8 mouse cellular contexts compared by ENCODE assay signal in the genomic region with DNA sequence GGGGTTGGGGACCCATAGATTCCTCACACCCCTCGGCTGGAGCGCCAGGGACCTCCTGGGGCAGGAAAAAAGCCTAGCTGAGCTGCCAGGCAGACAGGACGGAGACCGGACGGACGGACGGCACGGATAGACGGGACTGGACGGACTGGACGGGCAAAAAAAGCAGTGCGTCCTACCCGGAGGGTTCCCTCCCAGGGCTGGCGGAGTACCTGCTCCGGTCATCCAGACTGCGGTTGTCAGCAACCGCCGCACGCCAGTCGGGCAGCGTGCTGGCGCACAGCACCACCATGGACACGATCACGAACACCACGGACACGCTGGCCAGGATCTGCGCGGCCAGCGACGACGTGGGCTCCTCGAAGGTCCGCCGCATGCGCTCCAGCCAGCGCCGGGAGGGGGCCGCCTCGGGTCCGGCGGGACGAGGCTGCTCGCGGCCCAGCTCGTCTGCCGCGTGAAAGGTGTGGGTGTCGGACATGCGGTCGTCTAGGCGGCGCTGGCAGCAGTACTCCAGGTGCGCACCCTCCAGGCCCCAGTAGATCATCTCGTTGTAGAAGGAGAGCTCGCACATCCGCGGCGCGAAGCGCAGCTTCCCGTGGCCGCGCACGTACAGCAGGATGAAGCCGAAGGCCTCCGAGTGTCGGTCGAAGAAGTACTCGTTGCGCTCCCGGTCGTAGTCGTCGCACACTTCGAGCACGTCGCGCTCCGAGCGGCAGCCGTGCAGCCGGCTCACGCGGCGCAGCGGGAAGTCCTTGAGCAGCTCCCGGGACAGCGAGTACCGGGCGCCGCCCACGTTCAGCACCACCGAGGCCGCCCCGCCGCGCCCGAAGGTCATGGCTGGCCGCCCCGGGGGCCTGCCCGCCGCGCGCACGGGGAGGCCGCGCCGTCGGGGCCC. TPM values are rescaled to one million over a fixed set of nuclear protein-coding genes. Genes with fewer than 3 reads are reported as not detected.
DNase-seq lines count a peak whose midpoint lies in the region; ATAC-seq and TF ChIP-seq lines count a peak whose summit lies in the region.

No protein-coding gene starts in this region.

- H3K27me3 ChIP-seq in Patski, result peaks cover 42% of the 10 kb centered on the region
- H3K27me3 ChIP-seq in forebrain, embryonic 10.5 days (ENCODE audit: poor library complexity, severe bottlenecking), result peaks cover 99% of the 10 kb centered on the region
- peaks cover 23% of the 10 kb centered on the region for H3K27me3 ChIP-seq in liver, adult 2 months (ENCODE audit: control insufficient read depth, insufficient read depth, low read length)
- H3K27me3 ChIP-seq in midbrain, postnatal 0 days (ENCODE audit: insufficient read depth, low read length), result peaks cover 32% of the 10 kb centered on the region
- H3K27me3 ChIP-seq in stomach, embryonic 15.5 days (replicated peaks), result peaks cover 61% of the 10 kb centered on the region

- CTCF ChIA-PET in Patski (lab: Charles Lee), result no interaction called here

- peak; percentile 55 for DNase-seq in CD4-positive helper T cell, adult 2 months (ENCODE audit: low read depth, low spot score)
- no peak for DNase-seq in Patski (ENCODE audit: low read depth, low spot score)
- peak; percentile 37 for DNase-seq in forebrain, embryonic 10.5 days (ENCODE audit: extremely low spot score, low spot score)
- DNase-seq in induced T-regulatory cell, adult 2 months (ENCODE audit: low read depth), result peak; percentile 63
- DNase-seq in liver, adult 2 months (ENCODE audit: extremely low read depth, low read depth, low spot score), result no peak
- no peak for DNase-seq in midbrain, postnatal 0 days (ENCODE audit: low spot score)
- no peak for DNase-seq in layer of hippocampus, postnatal 14 days (ENCODE audit: low spot score in 2 of 2)

- 4% methylated on average over 104 of the region's 109 CpGs for WGBS in forebrain, embryonic 10.5 days
- 3% methylated on average over 93 of the region's 109 CpGs for WGBS in liver, adult 2 months
- 4% methylated on average over 103 of the region's 109 CpGs for WGBS in midbrain, postnatal 0 days
- under 1% methylated on average over 108 of the region's 109 CpGs for WGBS in stomach, embryonic 15.5 days

- H3K9ac ChIP-seq in liver, adult 2 months (ENCODE audit: low read depth, low read length), result no peak overlapping the region; the same call in 1 of the 2 replicates
- H3K9ac ChIP-seq in midbrain, postnatal 0 days (replicated peaks; ENCODE audit: low read length, poor library complexity, severe bottlenecking), result peak overlapping the region; percentile 51
- H3K9ac ChIP-seq in stomach, embryonic 15.5 days, result peak overlapping the region; percentile 22; the same call in 1 of the 2 replicates

- ATAC-seq in Patski, result peak; percentile 5
- ATAC-seq in midbrain, postnatal 0 days (ENCODE audit: low FRiP score), result peak; percentile 33; the same call in 1 of the 2 replicates
- peak; percentile 65 for ATAC-seq in stomach, embryonic 15.5 days (ENCODE audit: insufficient read depth, low FRiP score, low read depth)

- peak overlapping the region; percentile 58; the same call in 1 of the 2 replicates for H3K27ac ChIP-seq in forebrain, embryonic 10.5 days
- H3K27ac ChIP-seq in liver, adult 2 months (replicated peaks; ENCODE audit: insufficient read depth, low read depth, low read length), result no peak overlapping the region
- no peak overlapping the region for H3K27ac ChIP-seq in midbrain, postnatal 0 days (ENCODE audit: low read depth, low read length)
- no peak overlapping the region for H3K27ac ChIP-seq in stomach, embryonic 15.5 days

- H3K79me2 ChIP-seq in liver, adult 2 months (ENCODE audit: control insufficient read depth, insufficient read depth, low read length), result no peaks in the 10 kb centered on the region

- H3K4me1 ChIP-seq in forebrain, embryonic 10.5 days, result peaks cover 33% of the 10 kb centered on the region
- peaks cover 7% of the 10 kb centered on the region for H3K4me1 ChIP-seq in liver, adult 2 months (ENCODE audit: control insufficient read depth, insufficient read depth, low read length)
- no peaks in the 10 kb centered on the region; the same call in 1 of the 2 replicates for H3K4me1 ChIP-seq in midbrain, postnatal 0 days (ENCODE audit: insufficient read depth, low read length)
- peaks cover 27% of the 10 kb centered on the region for H3K4me1 ChIP-seq in stomach, embryonic 15.5 days

- peak overlapping the region; percentile 60 for H3K4me3 ChIP-seq in forebrain, embryonic 10.5 days
- peak overlapping the region; percentile 63; the same call in 1 of the 2 replicates for H3K4me3 ChIP-seq in liver, adult 2 months (ENCODE audit: insufficient read depth, low read depth, low read length)
- H3K4me3 ChIP-seq in midbrain, postnatal 0 days (ENCODE audit: low read depth, low read length), result peak overlapping the region; percentile 56
- peak overlapping the region; percentile 58 for H3K4me3 ChIP-seq in stomach, embryonic 15.5 days (replicated peaks)

- TF ChIP-seq CTCF in Patski (IDR thresholded peaks at IDR 0.05), result no peak
- no peak for TF ChIP-seq CTCF in liver, adult 2 months (IDR thresholded peaks at IDR 0.05; ENCODE audit: low read depth, low read length)
- no peak for TF ChIP-seq CTCF in midbrain, postnatal 0 days (IDR thresholded peaks at IDR 0.05)

- peak overlapping the region; percentile 81 for H3K4me2 ChIP-seq in midbrain, postnatal 0 days (ENCODE audit: low read depth, low read length, poor library complexity, severe bottlenecking)
- peak overlapping the region; percentile 95 for H3K4me2 ChIP-seq in stomach, embryonic 15.5 days

- no peaks in the 10 kb centered on the region for H3K36me3 ChIP-seq in forebrain, embryonic 10.5 days (replicated peaks)
- no peaks in the 10 kb centered on the region for H3K36me3 ChIP-seq in liver, adult 2 months (ENCODE audit: control insufficient read depth, insufficient read depth, low read length)
- no peaks in the 10 kb centered on the region for H3K36me3 ChIP-seq in midbrain, postnatal 0 days (ENCODE audit: insufficient read depth, low read length)
- H3K36me3 ChIP-seq in stomach, embryonic 15.5 days, result no peaks in the 10 kb centered on the region

- TF ChIP-seq POLR2A in liver, adult 2 months (IDR thresholded peaks at IDR 0.05; ENCODE audit: extremely low read depth, insufficient read depth, low read length), result no peak

- POLR2A ChIA-PET in Patski (lab: Charles Lee), result no interaction called here

- in situ Hi-C loops in Patski (cut with MboI; ENCODE audit: low pct_unique_long_range_greater_than_20kb), result loop anchor here (5.0 to 10.0 kb wide), 2 partner anchors 221 to 606 kb away; no protein-coding TSS in a partner anchor

- H3K9me3 ChIP-seq in forebrain, embryonic 10.5 days, result no peaks in the 10 kb centered on the region; the same call in 1 of the 2 replicates
- H3K9me3 ChIP-seq in midbrain, postnatal 0 days (ENCODE audit: low read length), result no peaks in the 10 kb centered on the region
- no peaks in the 10 kb centered on the region for H3K9me3 ChIP-seq in stomach, embryonic 15.5 days

RNA-seq across cellular contexts. Expression of a gene that starts 0.7 kb away (rescaled TPM):
- not detected for polyA plus RNA-seq in Patski (2021)
- not detected in 2 replicates for polyA plus RNA-seq in forebrain, embryonic 10.5 days (2016; fragmentation: Nextera tagmentation; extraction: Ambion mirVana)
- 0.07 TPM in 1 of 2 replicates, not detected in the other for total RNA-seq in liver, adult 2 months (2014; rRNA removed)
- not detected in 2 replicates for polyA plus RNA-seq in liver, adult 2 months (2012; rRNA removed)
- total RNA-seq in midbrain, postnatal 0 days (2014; rRNA removed), result 2.3 and 4.0 TPM in 2 replicates
- 0.05 and 0.09 TPM in 2 replicates for polyA plus RNA-seq in midbrain, postnatal 0 days (2015; fragmentation: Nextera tagmentation; extraction: Ambion mirVana)
- polyA plus RNA-seq in stomach, embryonic 15.5 days (2015; fragmentation: Nextera tagmentation; extraction: Ambion mirVana), result 0.06 TPM in 2 replicates
- 1 to 10 TPM; 5.9 to 6.1 TPM for total RNA-seq in layer of hippocampus, postnatal 14 days (2021)

Comparison
In these comparisons a context has a peak if more than half of its experiments do, and no peak if none do; other contexts are left out.
1. DNase-seq: peak in CD4-positive helper T cell, adult 2 months (single experiment), forebrain, embryonic 10.5 days (single experiment) and induced T-regulatory cell, adult 2 months (single experiment); none in Patski (single experiment), liver, adult 2 months (single experiment), midbrain, postnatal 0 days (single experiment) and layer of hippocampus, postnatal 14 days (0 of 2).
2. ATAC-seq: peak in every context shown above with its lines; median percentile 65 in stomach, embryonic 15.5 days; 33 in midbrain, postnatal 0 days; 5 in Patski.
3. Peak in every context shown above with its lines, with median percentiles within 50 percentile points of each other: H3K4me3 ChIP-seq.